Mouse (Mus musculus): ENCODE measurements around the gene Unc13d.

- TF ChIP-seq CTCF (conservative IDR thresholded peaks at IDR 0.05; ENCODE audit: low read length) (no peak), NANOG (IDR thresholded peaks at IDR 0.05; ENCODE audit: borderline replicate concordance, low read length) (no peak)
Measured at GRCm38 (mm10) chr11:116107777-116108285, 30.1 kb upstream of the Unc13d start.

Measured in E14TG2a.4 (cell line).